Mouse (Mus musculus) kidney, adult 18-20 months (tissue): ENCODE results near the gene Il3ra.

Source experiments
- DNase-seq: peaks from one replicate; pipeline ENCODE4 v3.0.0; 2021

The Il3ra gene

GRCm38 (mm10) chr14:14345948-14346812, at the start of gene Il3ra:
TSS of gene Il3ra (plus strand) at chr14:14346275.
- DNase-seq = peak; percentile 61

- DNase-seq = no peak
Measured at GRCm38 (mm10) chr14:14308938-14309337, 37.1 kb upstream of the Il3ra start.

- no peak for DNase-seq
Measured at GRCm38 (mm10) chr14:14309416-14309815, 36.7 kb upstream of the Il3ra start.

DNA sequence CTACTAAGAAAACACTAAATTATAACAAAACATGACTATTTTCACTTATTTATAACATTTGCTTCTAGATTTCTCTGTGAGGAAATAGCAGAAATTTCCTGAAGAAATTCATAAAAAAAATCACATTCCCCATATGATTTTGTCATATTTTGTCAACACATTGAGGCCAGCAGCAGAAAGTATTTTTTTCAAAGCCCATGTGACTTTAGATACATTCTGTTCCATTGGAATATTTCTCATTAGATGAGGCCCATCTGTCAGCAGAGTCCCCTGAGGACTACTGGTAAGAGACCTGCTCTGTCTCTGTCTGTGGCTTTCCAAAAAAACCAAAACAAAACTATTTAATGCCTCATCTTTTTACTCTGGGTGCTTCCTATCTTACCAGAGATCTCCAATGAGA, 23.5 kb upstream of the Il3ra start, which contains the start of gene Olfr31:
TSS of gene Olfr31 (plus strand) at position 301 of the 400 bp plus-strand sequence.
- no peak for DNase-seq

- DNase-seq = peak; percentile 86
Measured at GRCm38 (mm10) chr14:14345113-14345871, 783 bp upstream of the Il3ra start.

GRCm38 (mm10) chr14:14346813-14347100, 682 bp downstream of the Il3ra start:
- no peak for DNase-seq

DNA sequence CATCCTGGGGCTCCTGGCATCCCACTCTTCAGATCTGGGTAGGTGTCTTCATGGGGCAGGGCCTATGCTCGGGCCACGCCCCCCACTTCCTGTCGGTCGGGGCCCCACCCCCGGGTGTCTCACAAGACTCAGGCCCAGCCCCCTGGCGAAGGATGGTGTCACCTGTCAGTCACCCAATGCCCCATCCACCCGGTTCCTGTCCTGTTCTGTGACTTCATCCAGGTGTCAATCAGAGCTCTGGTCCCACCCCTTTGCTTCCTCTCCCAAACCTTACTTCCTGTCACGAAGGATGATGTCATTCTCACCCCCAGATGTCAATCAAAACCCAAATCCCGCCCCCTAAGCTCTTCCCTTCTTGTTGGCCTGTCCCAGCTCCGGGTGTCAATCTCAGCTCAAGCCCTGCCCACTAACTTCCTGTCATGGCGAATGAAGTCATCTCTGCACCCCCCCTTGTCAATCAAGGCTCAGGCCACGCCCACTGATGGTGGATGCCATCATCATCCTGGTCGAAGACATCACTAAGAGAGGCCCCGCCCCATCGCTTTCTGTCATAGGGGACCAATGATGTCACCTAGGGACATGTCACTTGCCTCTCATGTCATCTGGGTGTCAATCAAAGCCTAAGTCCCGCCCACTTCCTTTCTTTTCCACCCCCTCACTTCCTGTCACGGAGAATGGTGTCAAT, 1.2 kb downstream of the Il3ra start:
- DNase-seq = no peak

- no peak for DNase-seq
Measured at GRCm38 (mm10) chr14:14347836-14348621, 2.0 kb downstream of the Il3ra start.

GRCm38 (mm10) chr14:14348674-14349401, 2.8 kb downstream of the Il3ra start:
- no peak for DNase-seq

DNA sequence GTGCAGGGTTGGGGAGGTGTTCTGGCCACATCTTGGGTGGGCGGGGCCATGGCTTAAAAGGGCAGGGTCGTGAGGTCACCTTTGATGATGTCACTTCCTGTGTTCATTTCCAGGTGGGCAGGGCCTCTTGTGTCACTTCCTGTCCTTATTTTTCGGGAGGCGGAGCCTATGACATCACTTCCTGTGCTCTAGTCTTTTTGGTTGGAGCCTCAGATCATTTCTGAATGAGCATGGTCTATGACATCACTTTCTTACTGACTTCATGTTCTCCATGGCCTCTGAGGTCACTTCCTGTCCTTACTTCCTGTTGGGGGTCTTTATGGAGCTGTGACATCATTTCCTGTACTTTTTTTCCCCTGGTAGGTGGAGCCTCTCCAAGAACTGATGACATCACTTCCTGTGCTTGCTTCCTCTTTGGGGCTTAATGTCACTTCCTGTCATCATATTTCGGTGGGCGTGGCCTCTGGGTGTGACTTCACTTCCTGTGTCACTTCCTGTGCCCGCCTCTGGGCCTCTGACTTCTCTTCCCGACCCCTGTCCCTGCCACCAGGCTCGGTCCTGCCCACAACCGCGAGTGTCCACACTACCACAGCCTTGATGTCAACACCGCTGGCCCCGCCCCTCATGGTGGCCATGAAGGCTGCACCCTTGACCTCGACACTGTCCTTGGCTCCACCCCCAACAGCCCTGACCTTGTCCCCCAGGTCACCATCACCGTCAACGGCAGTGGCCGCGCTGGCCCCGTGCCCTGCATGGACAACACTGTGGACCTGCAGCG, 3.6 kb downstream of the Il3ra start:
- DNase-seq = no peak

GRCm38 (mm10) chr14:14350263-14351147, 4.4 kb downstream of the Il3ra start:
- DNase-seq = no peak

DNA sequence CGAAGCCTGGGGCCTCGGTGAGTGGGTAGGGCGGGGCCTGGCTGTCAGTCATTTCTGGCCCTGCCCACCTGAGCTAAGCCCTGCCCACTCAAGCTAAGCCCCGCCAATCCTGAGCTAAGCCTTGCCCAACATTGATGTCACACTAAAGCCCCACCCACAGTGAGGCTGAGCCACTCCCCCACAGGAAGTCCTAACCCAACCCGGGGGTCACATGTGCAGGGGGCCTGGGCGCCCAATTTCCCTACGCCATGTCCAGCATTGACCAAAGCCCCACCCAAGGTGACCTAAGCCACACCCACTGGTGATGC, 5.0 kb downstream of the Il3ra start:
- no peak for DNase-seq

GRCm38 (mm10) chr14:14351721-14352590, 5.9 kb downstream of the Il3ra start:
- DNase-seq = no peak

GRCm38 (mm10) chr14:14352606-14353005, 6.5 kb downstream of the Il3ra start:
- no peak for DNase-seq

DNA sequence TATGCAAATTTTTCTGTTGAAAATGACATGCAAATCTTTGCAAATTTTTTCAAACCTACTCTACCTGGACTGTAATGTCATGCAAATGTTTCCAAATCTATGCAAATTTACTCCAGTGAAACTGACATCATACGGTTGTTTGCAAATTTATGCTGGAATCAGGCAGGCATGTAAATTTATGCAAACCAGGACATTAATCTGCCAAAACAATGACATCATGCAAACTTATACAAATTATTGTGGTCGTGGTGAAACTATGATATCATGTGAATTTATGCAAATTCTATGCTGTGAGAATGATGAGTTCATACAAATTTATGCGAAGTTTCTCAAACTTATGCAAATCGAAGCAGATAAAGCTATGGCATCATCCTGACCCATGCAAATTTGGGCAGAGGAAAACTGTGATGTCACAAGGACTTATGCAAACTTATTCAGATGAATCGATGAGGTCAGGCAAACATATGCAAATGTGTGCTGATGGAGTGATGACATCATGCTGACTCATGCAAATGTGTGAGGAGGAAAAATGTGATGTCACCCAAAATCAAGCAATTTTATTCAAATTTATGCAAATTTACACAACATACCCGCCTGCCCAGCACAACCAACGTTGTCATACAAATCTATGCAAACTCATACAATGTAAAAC, 7.1 kb downstream of the Il3ra start:
- no peak for DNase-seq

- DNase-seq = no peak
Measured at GRCm38 (mm10) chr14:14353740-14354510, 7.8 kb downstream of the Il3ra start.

DNA sequence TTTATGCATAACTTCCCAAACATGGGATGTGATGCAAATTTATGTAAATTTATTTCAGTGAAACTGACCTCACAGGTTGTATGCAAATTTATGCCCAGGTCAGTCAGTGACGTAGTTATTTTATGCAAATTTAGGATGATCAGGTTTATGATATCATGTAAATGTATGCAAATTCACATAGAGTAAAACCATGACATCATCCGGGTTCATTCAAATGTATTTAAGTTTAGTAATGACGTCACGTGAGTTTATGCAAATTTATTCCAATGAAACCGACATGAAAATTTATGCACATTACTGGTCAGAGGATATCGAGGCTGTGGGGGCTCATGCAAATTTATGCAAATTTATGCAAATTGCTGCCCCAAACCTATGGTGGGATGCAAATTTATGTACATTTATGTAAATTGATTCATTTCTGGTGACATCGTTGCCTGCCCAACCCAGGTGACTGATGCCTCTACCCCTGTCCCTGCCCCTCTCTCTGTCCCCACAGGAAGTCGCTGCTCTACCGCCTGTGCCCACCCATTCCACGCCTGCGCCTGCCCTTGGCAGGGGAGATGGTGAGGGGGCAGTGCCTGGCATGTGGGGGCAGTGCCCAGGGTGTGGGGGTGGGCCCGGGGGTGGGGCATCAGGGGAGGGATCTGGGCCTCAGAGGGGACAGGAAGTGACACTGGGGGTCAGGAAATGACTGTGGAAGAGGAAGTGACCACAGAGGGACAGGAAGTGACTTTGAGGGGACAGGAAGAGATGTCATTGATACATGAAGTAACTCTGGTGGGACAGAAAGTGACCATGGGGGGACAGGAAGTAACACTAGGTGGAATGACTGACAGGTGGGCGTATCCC, 8.7 kb downstream of the Il3ra start:
- DNase-seq = no peak
